8 mouse cellular contexts compared by ENCODE assay signal in the genomic region with DNA sequence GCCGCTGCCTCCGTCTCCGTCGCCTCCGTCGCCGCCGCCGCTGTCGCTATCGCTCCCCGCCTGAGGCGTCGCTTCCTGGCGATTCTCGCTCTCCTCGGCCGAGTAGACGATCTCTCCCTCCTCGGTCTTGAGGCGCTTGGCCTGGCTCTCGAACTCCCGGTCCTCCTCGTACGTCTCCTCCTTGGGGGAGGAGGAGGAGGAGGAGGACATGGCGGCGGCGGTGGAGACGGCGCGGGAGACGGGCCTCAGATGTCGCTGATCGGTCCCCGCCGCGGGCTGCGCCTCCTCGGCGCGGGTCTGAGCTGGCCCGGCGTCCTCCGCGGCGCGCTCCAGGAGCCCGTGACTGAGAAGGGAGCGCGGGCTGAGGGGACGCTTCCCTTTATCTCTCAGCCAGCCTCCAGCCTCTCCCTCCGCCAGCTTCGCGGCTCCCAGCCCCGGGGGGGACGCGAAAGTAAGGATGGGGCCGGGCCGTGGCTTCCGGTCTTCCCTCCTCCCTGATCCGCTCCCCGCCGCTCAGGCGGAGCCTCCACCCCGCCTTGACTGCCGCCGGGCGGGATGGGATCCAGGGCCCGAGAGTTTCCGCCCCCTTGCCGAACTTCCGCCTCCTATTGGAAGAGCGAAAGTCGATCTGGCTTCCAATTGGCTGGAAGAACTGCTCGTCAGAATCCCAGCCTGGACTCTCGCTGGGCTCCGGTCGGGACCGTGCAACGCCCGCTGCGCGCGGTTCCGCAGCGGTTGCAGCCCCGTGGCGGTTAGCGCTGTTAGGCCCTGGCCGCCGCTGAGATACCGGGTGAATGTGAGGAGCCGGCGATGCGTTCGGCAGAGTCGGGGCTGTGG. TPM values are rescaled to one million over a fixed set of nuclear protein-coding genes. Genes with fewer than 3 reads are reported as not detected.
DNase-seq lines count a peak whose midpoint lies in the region; ATAC-seq and TF ChIP-seq lines count a peak whose summit lies in the region.

A gene (minus strand): TSS at position 552 of the 837 bp plus-strand sequence.

- H3K9ac ChIP-seq in hindbrain, embryonic 13.5 days = peak within 1 kb of the TSS; percentile 99

- H3K4me3 ChIP-seq in hindbrain, embryonic 13.5 days = peak within 1 kb of the TSS; percentile 93

- H3K27me3 ChIP-seq in Patski = no peaks in the 10 kb centered on the region
- no peaks in the 10 kb centered on the region for H3K27me3 ChIP-seq in hindbrain, embryonic 13.5 days

- CTCF ChIA-PET in Patski (lab: Charles Lee) = interaction anchor here (0.9 kb wide), 1 partner anchor 66 kb away, joined by 3 read pairs; no protein-coding TSS in a partner anchor

- TF ChIP-seq CTCF in Patski (IDR thresholded peaks at IDR 0.05) = no peak

- H3K4me2 ChIP-seq in hindbrain, embryonic 13.5 days = peak within 1 kb of the TSS; percentile 83

- no peaks in the 10 kb centered on the region for H3K36me3 ChIP-seq in hindbrain, embryonic 13.5 days

- peak within 1 kb of the TSS; percentile 100 for H3K27ac ChIP-seq in hindbrain, embryonic 13.5 days

- ATAC-seq in Patski = peak; percentile 97
- peak; percentile 98 for ATAC-seq in hindbrain, embryonic 13.5 days (ENCODE audit: low FRiP score)

- peaks cover 35% of the 10 kb centered on the region for H3K4me1 ChIP-seq in hindbrain, embryonic 13.5 days (replicated peaks)

- POLR2A ChIA-PET in Patski (lab: Charles Lee) = interaction anchor here (0.6 to 0.7 kb wide), 2 partner anchors 66 to 101 kb away, joined by 3 to 4 read pairs; no protein-coding TSS in a partner anchor

- DNase-seq in Patski (ENCODE audit: low read depth, low spot score) = peak; percentile 93
- peak; percentile 97 to 99 for DNase-seq in cerebellum, postnatal 14 days
- peak; percentile 94 to 98 for DNase-seq in frontal cortex, postnatal 14 days (ENCODE audit: low spot score in 2 of 2)
- DNase-seq in layer of hippocampus, postnatal 25 days (ENCODE audit: extremely low spot score in 1 of 2, low spot score in 1 of 2) = peak; percentile 94 to 99
- DNase-seq in lung, postnatal 25 days (ENCODE audit: low spot score) = peak; percentile 96
- peak; percentile 99 for DNase-seq in retina, embryonic 14.5 days (ENCODE audit: low spot score)
- DNase-seq in thymus, postnatal 4 days = peak; percentile 93

- under 1% methylated on average over 79 of the region's 97 CpGs for WGBS in hindbrain, embryonic 13.5 days

- H3K9me3 ChIP-seq in hindbrain, embryonic 13.5 days = no peaks in the 10 kb centered on the region

- in situ Hi-C loops in Patski (cut with MboI; ENCODE audit: low pct_unique_long_range_greater_than_20kb) = no loop called here

RNA-seq across cellular contexts. Expression of the gene that starts here (rescaled TPM):
- 65.9 TPM for polyA plus RNA-seq in Patski (2021)
- polyA plus RNA-seq in hindbrain, embryonic 13.5 days (2015; fragmentation: Nextera tagmentation; extraction: Ambion mirVana) = 60.4 and 64.1 TPM in 2 replicates
- total RNA-seq in layer of hippocampus, postnatal 25 days (2021) = 10 to 100 TPM; 57.1 to 64.1 TPM

Comparison
In these comparisons a context has a peak if more than half of its experiments do, and no peak if none do; other contexts are left out.
1. Peak in every context shown above with its lines: DNase-seq, ATAC-seq, H3K4me3 ChIP-seq and H3K27ac ChIP-seq.